Mouse (Mus musculus): ENCODE measurements around the gene Trim67. TPM values are rescaled to one million over a fixed set of nuclear protein-coding genes. Genes with fewer than 3 reads are reported as not detected.

Gene Trim67
- total RNA-seq, 2 experiments from 2014 or later: 49.8 to 53.1 TPM

- no peak for DNase-seq (ENCODE audit: low spot score in 2 of 2)
Observed at GRCm38 (mm10) chr8:124871474-124871873, 78.6 kb downstream of the Trim67 start.

- no peak for DNase-seq (ENCODE audit: low spot score in 2 of 2)
Observed at GRCm38 (mm10) chr8:124872081-124872480, 79.2 kb downstream of the Trim67 start.

GRCm38 (mm10) chr8:124872690-124873089 is 79.8 kb downstream of the Trim67 start:
- DNase-seq (ENCODE audit: low spot score in 2 of 2): no peak

- DNase-seq (ENCODE audit: low spot score in 2 of 2): no peak
Observed at GRCm38 (mm10) chr8:124878141-124878540, 85.2 kb downstream of the Trim67 start.

- DNase-seq (ENCODE audit: low spot score in 2 of 2): no peak
Observed at GRCm38 (mm10) chr8:124878946-124879526, 86.1 kb downstream of the Trim67 start.

Other genes starting within 250 kb of the Trim67 start
- 10 to 100 TPM; 31.6 to 42.5 TPM for gene Agt, start 223.4 kb upstream of the Trim67 start, total RNA-seq (2021)
- gene Capn9, start 217.0 kb upstream of the Trim67 start, total RNA-seq (2021): under 1 TPM in 1 of 2 experiments, not detected in 1; 0.13 TPM
- 100 to 1,000 TPM in 1 of 2 experiments, 10 to 100 TPM in 1; 96.2 to 106 TPM for gene 2310022B05Rik, start 129.7 kb upstream of the Trim67 start, total RNA-seq (2021)
- gene Ttc13, start 71.1 kb upstream of the Trim67 start, total RNA-seq (2021): 10 to 100 TPM; 59.3 to 61.0 TPM
- 10 to 100 TPM; 15.6 to 20.2 TPM for gene Arv1, start 71.0 kb upstream of the Trim67 start, total RNA-seq (2021)
- under 1 TPM; 0.25 to 0.37 TPM for gene Fam89a, start 41.3 kb upstream of the Trim67 start, total RNA-seq (2021)
- 10 to 100 TPM; 57.8 to 62.8 TPM for gene Gnpat, start 69.9 kb downstream of the Trim67 start, total RNA-seq (2021)
- 10 to 100 TPM; 21.5 to 22.0 TPM for gene 2810004N23Rik, start 70.0 kb downstream of the Trim67 start, total RNA-seq (2021)
- 10 to 100 TPM; 37.5 to 37.9 TPM for gene Exoc8, start 104.6 kb downstream of the Trim67 start, total RNA-seq (2021)
- gene Sprtn, start 104.8 kb downstream of the Trim67 start, total RNA-seq (2021): 10 to 100 TPM; 13.6 to 16.6 TPM
- 10 to 100 TPM; 59.7 to 63.2 TPM for gene Egln1, start 156.2 kb downstream of the Trim67 start, total RNA-seq (2021)
- gene Tsnax, start 219.9 kb downstream of the Trim67 start, total RNA-seq (2021): 10 to 100 TPM; 88.3 to 90.9 TPM

Measured in layer of hippocampus, postnatal 10 days (tissue).